8 mouse cellular contexts compared by ENCODE assay signal in the genomic region with DNA sequence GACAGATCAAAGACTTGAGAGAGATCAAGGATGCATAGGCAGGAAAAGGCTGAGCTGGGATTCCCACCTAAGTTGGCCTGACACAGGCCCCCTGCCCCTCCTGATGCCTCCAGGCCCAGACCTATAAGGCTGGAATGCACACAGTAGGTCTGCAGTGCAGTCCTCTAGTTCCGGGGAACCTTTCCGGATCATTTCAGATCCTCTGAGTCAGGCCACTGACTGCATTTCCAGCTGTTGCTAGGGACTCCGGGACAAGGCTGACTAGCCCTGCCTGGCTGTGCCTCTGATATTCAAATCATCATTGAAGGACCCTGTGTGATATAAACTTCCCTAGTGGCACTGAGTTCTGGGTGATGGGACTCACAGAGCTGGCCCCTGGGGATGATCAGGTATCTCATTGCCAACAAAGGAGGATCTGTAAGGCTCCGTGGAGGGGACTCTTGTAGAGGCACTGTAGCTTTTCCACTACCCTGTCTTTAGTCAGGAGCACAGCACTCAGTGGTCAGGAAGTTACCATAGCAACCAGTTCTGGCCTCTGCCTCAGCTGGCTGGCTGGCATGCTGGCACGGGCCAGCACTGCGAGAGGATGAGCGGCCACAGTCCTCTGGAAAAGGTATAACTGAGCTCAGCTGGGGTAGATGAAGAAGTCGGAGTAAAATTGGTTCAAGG.
DNase-seq lines count a peak whose midpoint lies in the region; ATAC-seq and TF ChIP-seq lines count a peak whose summit lies in the region.
"Had no signal": no experiment of that assay in that cellular context is flagged by ENCODE, and none has a peak within 500 bp of the region (broad histone marks: within the 10 kb centered on the region; RNA-seq: fewer than 3 reads in every experiment).

No protein-coding gene starts in this region.

- no peak overlapping the region for H3K4me3 ChIP-seq in brown adipose tissue, adult 24 weeks (ENCODE audit: insufficient read depth, low read depth, low read length)
- no peak overlapping the region for H3K4me3 ChIP-seq in hindbrain, embryonic 11.5 days (ENCODE audit: low read depth, low read length)
- H3K4me3 ChIP-seq in midbrain, postnatal 0 days (ENCODE audit: low read depth, low read length): no peak overlapping the region

- peaks cover 14% of the 10 kb centered on the region for H3K4me1 ChIP-seq in brown adipose tissue, adult 24 weeks (ENCODE audit: control insufficient read depth, insufficient read depth, insufficient read length, low read length)
- H3K4me1 ChIP-seq in hindbrain, embryonic 11.5 days (replicated peaks; ENCODE audit: control insufficient read depth, insufficient read depth, low read length): peaks cover 5% of the 10 kb centered on the region; the same call in 1 of the 2 replicates
- peaks cover 21% of the 10 kb centered on the region; the same call in 1 of the 2 replicates for H3K4me1 ChIP-seq in midbrain, postnatal 0 days (ENCODE audit: insufficient read depth, low read length)

- H3K4me2 ChIP-seq in hindbrain, embryonic 11.5 days (replicated peaks; ENCODE audit: low read depth, low read length): no peak overlapping the region
- H3K4me2 ChIP-seq in midbrain, postnatal 0 days (ENCODE audit: low read depth, low read length, poor library complexity, severe bottlenecking): no peak overlapping the region

- no peaks in the 10 kb centered on the region for H3K9me3 ChIP-seq in hindbrain, embryonic 11.5 days (ENCODE audit: control insufficient read depth, low read length)
- H3K9me3 ChIP-seq in midbrain, postnatal 0 days (ENCODE audit: low read length): no peaks in the 10 kb centered on the region

- no peaks in the 10 kb centered on the region for H3K36me3 ChIP-seq in hindbrain, embryonic 11.5 days (ENCODE audit: control insufficient read depth, insufficient read depth, low read length)
- 0 out of 2 replicates have a peak, but pooled peaks cover 2% of the 10 kb centered on the region for H3K36me3 ChIP-seq in midbrain, postnatal 0 days (ENCODE audit: insufficient read depth, low read length)

- peak; percentile 70 for DNase-seq in left cerebral cortex, postnatal 4 days
- DNase-seq in left cerebral cortex, adult 11 months (ENCODE audit: low spot score): no peak
- DNase-seq in hindbrain, embryonic 11.5 days (ENCODE audit: low spot score): peak; percentile 43
- DNase-seq in midbrain, postnatal 0 days (ENCODE audit: low spot score): peak; percentile 89
- DNase-seq in natural killer cell, adult 2 months (ENCODE audit: low spot score in 2 of 2): no peak

- intact Hi-C loops in left cerebral cortex, postnatal 4 days (cut with DNase I): loop anchor here (5.0 kb wide), 1 partner anchor 153 kb away; no protein-coding TSS in a partner anchor

- peak; percentile 18; the same call in 1 of the 2 replicates for TF ChIP-seq CTCF in midbrain, postnatal 0 days (IDR thresholded peaks at IDR 0.05)

- 28% methylated on average over 8 of the region's 8 CpGs for WGBS in hindbrain, embryonic 11.5 days
- WGBS in midbrain, postnatal 0 days: 14% methylated on average over 8 of the region's 8 CpGs

- H3K27me3 ChIP-seq in hindbrain, embryonic 11.5 days (ENCODE audit: control insufficient read depth, insufficient read depth, low read length): no peaks in the 10 kb centered on the region
- H3K27me3 ChIP-seq in midbrain, postnatal 0 days (ENCODE audit: insufficient read depth, low read length): no peaks in the 10 kb centered on the region

- H3K9ac ChIP-seq in hindbrain, embryonic 11.5 days (ENCODE audit: low read depth, low read length): no peak overlapping the region
- no peak overlapping the region for H3K9ac ChIP-seq in midbrain, postnatal 0 days (replicated peaks; ENCODE audit: low read length, poor library complexity, severe bottlenecking)

- peak overlapping the region; percentile 68 for H3K27ac ChIP-seq in brown adipose tissue, adult 24 weeks (replicated peaks; ENCODE audit: low read depth, low read length)
- no peak overlapping the region for H3K27ac ChIP-seq in hindbrain, embryonic 11.5 days (ENCODE audit: low read depth, low read length)
- H3K27ac ChIP-seq in midbrain, postnatal 0 days (ENCODE audit: low read depth, low read length): peak overlapping the region; percentile 51

- ATAC-seq in hindbrain, embryonic 11.5 days (ENCODE audit: low FRiP score): peak; percentile 66
- ATAC-seq in midbrain, postnatal 0 days (ENCODE audit: low FRiP score): peak; percentile 81
- ATAC-seq in megakaryocyte progenitor cell, adult 5-6 weeks (replicated peaks; ENCODE audit: poor library complexity): no peak
- ATAC-seq: intestine, embryonic 16.5 days had no signal

Comparison
In these comparisons a context has a peak if more than half of its experiments do, and no peak if none do; other contexts are left out.
1. DNase-seq: peak in left cerebral cortex, postnatal 4 days (single experiment), hindbrain, embryonic 11.5 days (single experiment) and midbrain, postnatal 0 days (single experiment); none in left cerebral cortex, adult 11 months (single experiment) and natural killer cell, adult 2 months (0 of 2).